Mouse (Mus musculus) heart, postnatal 0 days (tissue): ENCODE data around the gene Nynrin. TPM values are rescaled to one million over a fixed set of nuclear protein-coding genes. Genes with fewer than 3 reads are reported as not detected.

Experiments
- ATAC-seq: fragments of 200-750 bp; cut with Nextera tagmentation; 2 replicates; pipeline ENCODE4 v1.8.0; 2017; ENCODE audit warnings: low read depth, moderate number of reproducible peaks, moderate library complexity; ENCODE audit not compliant: insufficient read depth
- DNase-seq: peaks from one replicate; pipeline ENCODE4 v3.0.0-alpha.2; 2016; ENCODE audit warnings: low spot score
- H3K27ac ChIP-seq: fragments of 300-500 bp; sonication (generic); 2 replicates; pipeline ENCODE4 v1.5.1; 2014; ENCODE audit warnings: low read depth, mild to moderate bottlenecking
- H3K27me3 ChIP-seq: fragments of 300-500 bp; sonication (generic); 2 replicates; pipeline ENCODE4 v1.6.1; 2014; ENCODE audit warnings: low read length, mixed read lengths; ENCODE audit not compliant: control insufficient read depth, insufficient read depth
- H3K36me3 ChIP-seq: fragments of 300-500 bp; sonication (generic); replicated peaks from 2 replicates; pipeline ENCODE4 v1.6.1; 2014; ENCODE audit warnings: low read length, mixed read lengths; ENCODE audit not compliant: control insufficient read depth, insufficient read depth
- H3K4me1 ChIP-seq: fragments of 300-500 bp; sonication (generic); 2 replicates; pipeline ENCODE4 v1.6.1; 2014; ENCODE audit warnings: antibody characterized with exemption; ENCODE audit not compliant: control insufficient read depth, insufficient read depth
- H3K4me2 ChIP-seq: fragments of 300-500 bp; sonication (generic); 2 replicates; pipeline ENCODE4 v1.6.1; 2014; ENCODE audit warnings: low read depth, mild to moderate bottlenecking, low read length, moderate library complexity
- H3K4me3 ChIP-seq: fragments of 300-500 bp; sonication (generic); 2 replicates; pipeline ENCODE4 v1.5.1; 2014; ENCODE audit warnings: low read depth, low read length
- H3K9ac ChIP-seq: fragments of 300-500 bp; sonication (generic); replicated peaks from 2 replicates; pipeline ENCODE4 v1.6.1; 2014; ENCODE audit warnings: low read depth, low read length, mixed read lengths
- H3K9me3 ChIP-seq: fragments of 300-500 bp; sonication (generic); replicated peaks from 2 replicates; pipeline ENCODE4 v1.6.1; 2016; ENCODE audit warnings: low read length; ENCODE audit not compliant: control insufficient read depth
- CTCF ChIP-seq: IDR thresholded peaks from 2 replicates; pipeline ENCODE4 v1.5.1; 2016; ENCODE audit warnings: antibody characterized with exemption, control low read depth, low read depth
- EP300 ChIP-seq: IDR thresholded peaks from 2 replicates; pipeline ENCODE4 v1.6.1; 2016; ENCODE audit warnings: antibody characterized with exemption, low read depth
- WGBS: fragments of 180-500 bp; shearing (Covaris S2); extraction: QIAGEN DNeasy Blood & Tissue Kit; methylation state at CpG from one replicate; pipeline ENCODE4 v1.1.7; 2014; 5-methylcytosine and 5-hydroxymethylcytosine counted together
- polyA plus RNA-seq: library from polyadenylated mRNA; unstranded; fragments of >200 nt; fragmentation: Nextera tagmentation; extraction: Ambion mirVana; gene quantifications from 2 replicates; pipeline ENCODE4 v1.2.1, GENCODE M21; 2015
- total RNA-seq: library from RNA; depleted of rRNA; stranded (reverse); fragments of >200 nt; gene quantifications from 2 replicates; pipeline ENCODE4 v1.2.3, GENCODE M21; 2014; ENCODE audit warnings: low replicate concordance; rRNA removed

Gene Nynrin
- total and polyA plus RNA-seq, 2 experiments from 2014 or later: 3.9 to 27.6 TPM

DNA sequence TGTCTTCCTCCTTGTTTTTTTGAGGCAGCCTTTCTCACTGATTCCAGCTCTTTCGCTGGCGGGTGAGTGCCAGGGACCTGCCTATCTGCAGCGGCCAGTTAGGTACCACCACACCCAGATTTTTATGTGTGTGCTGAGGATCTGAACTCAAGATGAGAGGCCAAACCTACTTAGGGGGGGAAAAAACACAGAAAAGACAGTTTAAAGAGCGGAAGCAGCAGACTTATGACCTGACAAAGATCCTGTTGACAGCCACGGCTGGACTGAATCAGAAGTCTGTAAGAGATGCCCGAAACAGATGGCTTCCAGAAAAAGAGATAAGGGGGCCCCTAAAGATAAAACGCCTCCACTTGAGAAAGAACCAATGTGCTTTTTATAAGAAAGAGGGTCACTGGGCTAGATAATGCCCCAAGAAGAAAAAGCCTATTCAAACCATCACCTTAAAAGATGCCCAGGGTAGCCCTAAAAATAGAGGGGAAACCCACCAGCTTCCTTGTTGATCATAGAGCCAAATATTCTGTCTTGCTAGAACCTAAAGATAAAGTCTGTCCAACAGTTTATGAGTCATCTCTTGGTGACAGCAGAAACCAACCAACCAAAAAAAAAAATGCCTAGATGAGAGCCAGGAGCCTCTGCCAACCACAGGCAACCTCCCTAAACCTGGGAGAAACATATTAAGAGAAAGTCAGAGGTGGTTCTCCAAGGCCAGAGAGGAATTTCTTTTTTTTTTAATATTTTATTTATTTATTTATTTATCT, 68.8 kb downstream of the Nynrin start:
- ATAC-seq (no peak), DNase-seq (no peak)
- Histone ChIP-seq H3K4me3 (no peak overlapping the region), H3K36me3 (no peaks in the 10 kb centered on the region), H3K9me3 (no peaks in the 10 kb centered on the region), H3K4me1 (no peaks in the 10 kb centered on the region), H3K27ac (no peak overlapping the region), H3K4me2 (no peak overlapping the region), H3K9ac (no peak overlapping the region), H3K27me3 (no peaks in the 10 kb centered on the region)
- 22% methylated on average over 7 of the region's 7 CpGs for WGBS
- TF ChIP-seq EP300 (no peak), CTCF (no peak)

Other genes with a start within 250 kb of the Nynrin start
- gene Rec8, start 236.0 kb upstream of the Nynrin start, total RNA-seq: 1.5 and 9.1 TPM in 2 replicates
- gene Rec8, start 236.0 kb upstream of the Nynrin start, polyA plus RNA-seq: 1.9 and 2.1 TPM in 2 replicates
- 34.9 and 49.8 TPM in 2 replicates for gene Ipo4, start 218.1 kb upstream of the Nynrin start, total RNA-seq
- gene Ipo4, start 218.1 kb upstream of the Nynrin start, polyA plus RNA-seq: 32.0 and 37.6 TPM in 2 replicates
- 0.15 and 6.9 TPM in 2 replicates for gene Gm49378, start 216.1 kb upstream of the Nynrin start, total RNA-seq
- gene Gm49378, start 216.1 kb upstream of the Nynrin start, polyA plus RNA-seq: 1.1 and 1.2 TPM in 2 replicates
- 62.8 and 83.3 TPM in 2 replicates for gene Tm9sf1, start 210.2 kb upstream of the Nynrin start, total RNA-seq
- gene Tm9sf1, start 210.2 kb upstream of the Nynrin start, polyA plus RNA-seq: 62.7 and 67.4 TPM in 2 replicates
- 0.12 TPM in 1 of 2 replicates, not detected in the other for gene Tssk4, start 203.8 kb upstream of the Nynrin start, total RNA-seq
- 0.25 and 0.31 TPM in 2 replicates for gene Tssk4, start 203.8 kb upstream of the Nynrin start, polyA plus RNA-seq
- 62.4 and 66.0 TPM in 2 replicates for gene Mdp1, start 193.5 kb upstream of the Nynrin start, total RNA-seq
- gene Mdp1, start 193.5 kb upstream of the Nynrin start, polyA plus RNA-seq: 98.6 and 104 TPM in 2 replicates
- 27.4 and 31.8 TPM in 2 replicates for gene Gmpr2, start 182.1 kb upstream of the Nynrin start, total RNA-seq
- 27.7 and 29.2 TPM in 2 replicates for gene Gmpr2, start 182.1 kb upstream of the Nynrin start, polyA plus RNA-seq
- 137 and 141 TPM in 2 replicates for gene Nedd8, start 181.9 kb upstream of the Nynrin start, total RNA-seq
- 460 and 483 TPM in 2 replicates for gene Nedd8, start 181.9 kb upstream of the Nynrin start, polyA plus RNA-seq
- gene Tinf2, start 172.2 kb upstream of the Nynrin start, total RNA-seq: 11.9 and 20.2 TPM in 2 replicates
- 15.9 and 17.1 TPM in 2 replicates for gene Tinf2, start 172.2 kb upstream of the Nynrin start, polyA plus RNA-seq
- 0.85 and 1.3 TPM in 2 replicates for gene Tgm1, start 140.1 kb upstream of the Nynrin start, total RNA-seq
- 0.11 and 0.27 TPM in 2 replicates for gene Tgm1, start 140.1 kb upstream of the Nynrin start, polyA plus RNA-seq
- gene Rabggta, start 131.7 kb upstream of the Nynrin start, total RNA-seq: 35.6 and 36.8 TPM in 2 replicates
- 20.8 and 21.8 TPM in 2 replicates for gene Rabggta, start 131.7 kb upstream of the Nynrin start, polyA plus RNA-seq
- gene Dhrs1, start 108.3 kb upstream of the Nynrin start, total RNA-seq: 51.9 and 58.1 TPM in 2 replicates
- gene Dhrs1, start 108.3 kb upstream of the Nynrin start, polyA plus RNA-seq: 62.9 and 65.0 TPM in 2 replicates
- gene Nop9, start 108.3 kb upstream of the Nynrin start, total RNA-seq: 20.2 and 26.3 TPM in 2 replicates
- gene Nop9, start 108.3 kb upstream of the Nynrin start, polyA plus RNA-seq: 13.1 and 14.2 TPM in 2 replicates
- gene Cideb, start 95.6 kb upstream of the Nynrin start, total RNA-seq: 0.31 and 0.34 TPM in 2 replicates
- 2.8 and 3.6 TPM in 2 replicates for gene Cideb, start 95.6 kb upstream of the Nynrin start, polyA plus RNA-seq
- gene Ltb4r2, start 92.6 kb upstream of the Nynrin start, total RNA-seq: not detected in 2 replicates
- gene Ltb4r2, start 92.6 kb upstream of the Nynrin start, polyA plus RNA-seq: 0.10 and 0.22 TPM in 2 replicates
- 0.62 TPM in 1 of 2 replicates, not detected in the other for gene Ltb4r1, start 88.0 kb upstream of the Nynrin start, total RNA-seq
- gene Ltb4r1, start 88.0 kb upstream of the Nynrin start, polyA plus RNA-seq: 0.38 and 0.40 TPM in 2 replicates
- gene Adcy4, start 69.9 kb upstream of the Nynrin start, total RNA-seq: 16.2 and 17.4 TPM in 2 replicates
- gene Adcy4, start 69.9 kb upstream of the Nynrin start, polyA plus RNA-seq: 10.6 TPM in 2 replicates
- 8.5 and 16.3 TPM in 2 replicates for gene Ripk3, start 65.1 kb upstream of the Nynrin start, total RNA-seq
- 9.3 and 9.4 TPM in 2 replicates for gene Ripk3, start 65.1 kb upstream of the Nynrin start, polyA plus RNA-seq
- gene Nfatc4, start 30.9 kb upstream of the Nynrin start, total RNA-seq: 6.5 and 8.5 TPM in 2 replicates
- gene Nfatc4, start 30.9 kb upstream of the Nynrin start, polyA plus RNA-seq: 3.4 and 4.0 TPM in 2 replicates
- 0.73 and 2.5 TPM in 2 replicates for gene Cbln3, start 30.4 kb downstream of the Nynrin start, total RNA-seq
- 0.47 and 0.68 TPM in 2 replicates for gene Cbln3, start 30.4 kb downstream of the Nynrin start, polyA plus RNA-seq
- gene Khnyn, start 30.9 kb downstream of the Nynrin start, total RNA-seq: 17.1 and 19.5 TPM in 2 replicates
- 5.0 and 5.3 TPM in 2 replicates for gene Khnyn, start 30.9 kb downstream of the Nynrin start, polyA plus RNA-seq
- gene Sdr39u1, start 46.3 kb downstream of the Nynrin start, total RNA-seq: 89.1 and 138 TPM in 2 replicates
- 79.5 and 88.3 TPM in 2 replicates for gene Sdr39u1, start 46.3 kb downstream of the Nynrin start, polyA plus RNA-seq
- gene Cma1, start 90.7 kb downstream of the Nynrin start, total RNA-seq: 1.6 and 4.4 TPM in 2 replicates
- gene Cma1, start 90.7 kb downstream of the Nynrin start, polyA plus RNA-seq: 22.1 and 24.1 TPM in 2 replicates
- gene Cma2, start 97.0 kb downstream of the Nynrin start, total RNA-seq: not detected in 2 replicates
- gene Cma2, start 97.0 kb downstream of the Nynrin start, polyA plus RNA-seq: not detected in 2 replicates
- gene Mcpt1, start 164.0 kb downstream of the Nynrin start, total RNA-seq: not detected in 2 replicates
- gene Mcpt1, start 164.0 kb downstream of the Nynrin start, polyA plus RNA-seq: not detected in 2 replicates
- gene Mcpt9, start 176.5 kb downstream of the Nynrin start, total RNA-seq: not detected in 2 replicates
- not detected in 2 replicates for gene Mcpt9, start 176.5 kb downstream of the Nynrin start, polyA plus RNA-seq
- not detected in 2 replicates for gene Mcpt2, start 188.0 kb downstream of the Nynrin start, total RNA-seq
- gene Mcpt2, start 188.0 kb downstream of the Nynrin start, polyA plus RNA-seq: not detected in 2 replicates
- 0.12 TPM in 1 of 2 replicates, not detected in the other for gene Mcpt4, start 208.3 kb downstream of the Nynrin start, total RNA-seq
- 1.8 and 2.3 TPM in 2 replicates for gene Mcpt4, start 208.3 kb downstream of the Nynrin start, polyA plus RNA-seq
- not detected in 2 replicates for gene Mcpt8, start 231.3 kb downstream of the Nynrin start, total RNA-seq
- 0.22 and 0.38 TPM in 2 replicates for gene Mcpt8, start 231.3 kb downstream of the Nynrin start, polyA plus RNA-seq
- not detected in 2 replicates for gene Ctsg, start 248.6 kb downstream of the Nynrin start, total RNA-seq
- 0.15 and 0.23 TPM in 2 replicates for gene Ctsg, start 248.6 kb downstream of the Nynrin start, polyA plus RNA-seq